Mouse (Mus musculus): ENCODE results near the gene Gm21680. TPM values are rescaled to one million over a fixed set of nuclear protein-coding genes. Genes with fewer than 3 reads are reported as not detected.
A peak's percentile ranks its signal among the peaks of the same experiment; 100 is the strongest.
"Not testable (repeated sequence)": the region's sequence is repeated elsewhere in the genome, so short reads cannot be mapped to it uniquely, and the experiment has no call there.

Gm21680 gene
- not detected for total RNA-seq (2021)
- not detected in 2 replicates for polyA plus RNA-seq (2012; rRNA removed)
- long read RNA-seq, result 0 reads

DNA sequence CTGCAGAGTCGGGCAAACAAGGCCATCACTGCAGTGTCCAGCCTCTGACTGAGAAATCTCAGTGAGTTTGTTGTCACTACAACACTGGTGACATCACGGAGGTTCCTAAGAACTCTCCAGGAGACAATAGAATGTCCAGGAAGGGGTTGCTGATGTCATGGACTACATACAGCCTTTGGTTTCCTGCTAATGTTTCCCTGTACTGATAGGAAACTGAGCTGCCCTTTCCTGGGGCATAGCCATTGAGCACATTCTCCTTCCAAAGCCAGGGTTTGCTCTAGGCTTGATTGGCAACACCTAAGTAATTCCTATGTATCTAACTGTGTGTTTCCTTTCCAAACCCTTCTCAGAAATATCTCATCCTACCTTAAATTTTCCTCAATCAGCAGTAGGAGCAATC is at the start of gene Gm21680:
Gene Gm21680, minus strand, starts transcription at position 101 of the 400 bp plus-strand sequence.
- intact Hi-C loops (cut with DNase I); H3K79me2 ChIP-seq (replicated peaks; ENCODE audit: control insufficient read depth, insufficient read depth, low read length); H3K27ac ChIP-seq; H3K4me3 ChIP-seq; H3K27me3 ChIP-seq (ENCODE audit: control insufficient read depth, insufficient read depth, low read length); H3K4me1 ChIP-seq (ENCODE audit: control insufficient read depth, insufficient read depth, low read length); H3K36me3 ChIP-seq (ENCODE audit: control insufficient read depth, insufficient read depth, low read length); DNase-seq; H3K9ac ChIP-seq (ENCODE audit: low read depth, low read length): not testable (repeated sequence)
- WGBS, result no CpG with 5 or more reads among the region's 2 CpGs

DNA sequence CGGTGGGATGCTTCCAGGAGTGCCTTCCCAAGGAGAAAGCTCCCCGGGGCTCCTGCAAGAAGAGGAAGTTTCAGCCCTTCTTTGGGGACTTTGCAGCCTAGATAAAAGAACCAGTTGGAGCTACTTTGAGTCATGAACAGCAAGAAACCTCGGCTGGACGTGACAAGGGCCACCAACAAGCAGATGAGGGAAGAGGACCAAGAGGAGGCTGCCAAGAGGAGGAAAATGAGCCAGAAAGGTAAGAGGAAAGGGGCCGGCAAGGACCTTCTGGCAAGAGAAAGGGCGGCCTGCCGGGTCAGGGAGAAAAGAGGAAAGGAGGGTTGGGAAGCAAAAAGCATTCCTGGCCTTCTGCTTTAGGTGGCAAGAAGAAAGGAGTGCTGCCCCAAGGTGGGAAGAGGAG is 35.2 kb upstream of the Gm21680 start:
- H3K4me1 ChIP-seq (ENCODE audit: control insufficient read depth, insufficient read depth, low read length); H3K79me2 ChIP-seq (replicated peaks; ENCODE audit: control insufficient read depth, insufficient read depth, low read length); H3K27ac ChIP-seq; H3K36me3 ChIP-seq (ENCODE audit: control insufficient read depth, insufficient read depth, low read length); DNase-seq; intact Hi-C loops (cut with DNase I); H3K27me3 ChIP-seq (ENCODE audit: control insufficient read depth, insufficient read depth, low read length); H3K4me3 ChIP-seq; H3K9ac ChIP-seq (ENCODE audit: low read depth, low read length): not testable (repeated sequence)
- WGBS, result 50% methylated on average over 7 of the region's 7 CpGs

DNA sequence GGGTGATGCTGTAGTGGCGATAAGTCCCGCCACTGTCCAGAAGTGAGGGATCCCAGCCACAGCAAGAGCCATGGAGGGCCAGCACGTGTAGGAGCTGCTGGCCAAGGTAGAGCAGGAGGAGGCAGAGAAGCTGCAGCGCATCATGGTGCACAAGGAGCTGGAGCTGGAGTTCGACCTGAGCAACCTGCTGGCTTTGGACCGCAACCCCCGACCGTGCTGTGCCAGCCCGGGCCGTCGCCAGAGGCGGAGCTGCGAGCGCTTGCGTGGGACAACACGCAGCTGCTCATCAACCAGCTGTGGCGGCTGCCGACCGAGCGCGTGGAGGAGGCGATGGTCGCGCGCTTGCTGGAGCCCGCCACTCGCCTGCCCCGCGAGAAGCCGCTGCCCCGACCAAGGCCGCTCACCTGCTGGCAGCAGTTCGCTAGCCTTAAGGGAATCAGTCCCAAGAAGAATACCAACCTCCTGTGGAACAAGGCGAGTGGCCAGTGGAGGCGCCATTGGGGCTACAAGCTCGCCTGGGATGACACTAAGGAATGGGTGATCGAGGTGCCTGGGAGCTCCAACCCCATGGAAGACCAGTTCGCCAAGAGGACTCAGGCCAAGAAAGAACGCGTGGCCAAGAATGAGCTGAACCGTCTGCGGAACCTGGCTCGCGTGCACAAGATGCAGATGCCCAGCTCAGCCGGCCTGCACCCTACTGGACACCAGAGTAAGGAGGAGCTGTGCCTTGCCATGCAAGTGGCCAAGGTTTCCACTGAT is 34.7 kb upstream of the Gm21680 start:
- H3K27ac ChIP-seq; H3K36me3 ChIP-seq (ENCODE audit: control insufficient read depth, insufficient read depth, low read length); intact Hi-C loops (cut with DNase I); H3K4me3 ChIP-seq; H3K4me1 ChIP-seq (ENCODE audit: control insufficient read depth, insufficient read depth, low read length); H3K27me3 ChIP-seq (ENCODE audit: control insufficient read depth, insufficient read depth, low read length); H3K79me2 ChIP-seq (replicated peaks; ENCODE audit: control insufficient read depth, insufficient read depth, low read length); H3K9ac ChIP-seq (ENCODE audit: low read depth, low read length): not testable (repeated sequence)
- DNase-seq, result peak; percentile 2 to 17
- WGBS, result 19% methylated on average over 45 of the region's 45 CpGs

DNA sequence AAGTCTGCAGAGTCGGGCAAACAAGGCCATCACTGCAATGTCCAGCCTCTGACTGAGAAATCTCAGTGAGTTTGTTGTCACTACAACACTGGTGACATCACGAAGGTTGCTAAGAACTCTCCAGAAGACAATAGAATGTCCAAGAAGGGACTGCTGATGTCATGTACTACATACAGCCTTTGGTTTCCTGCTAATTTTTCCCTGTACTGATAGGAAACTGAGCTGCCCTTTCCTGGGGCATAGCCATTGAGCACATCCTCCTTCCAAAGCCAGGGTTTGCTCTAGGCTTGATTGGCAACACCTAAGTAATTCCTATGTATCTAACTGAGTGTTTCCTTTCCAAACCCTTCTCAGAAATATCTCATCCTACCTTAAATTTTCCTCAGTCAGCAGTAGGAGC is 32.2 kb upstream of the Gm21680 start, which contains the start of gene Gm1979:
Gene Gm1979, minus strand, starts transcription at position 101 of the 400 bp plus-strand sequence.
- H3K79me2 ChIP-seq (replicated peaks; ENCODE audit: control insufficient read depth, insufficient read depth, low read length); H3K36me3 ChIP-seq (ENCODE audit: control insufficient read depth, insufficient read depth, low read length); H3K9ac ChIP-seq (ENCODE audit: low read depth, low read length); H3K4me1 ChIP-seq (ENCODE audit: control insufficient read depth, insufficient read depth, low read length); DNase-seq; intact Hi-C loops (cut with DNase I); H3K27ac ChIP-seq; H3K27me3 ChIP-seq (ENCODE audit: control insufficient read depth, insufficient read depth, low read length); H3K4me3 ChIP-seq: not testable (repeated sequence)
- 60% methylated on average over 1 of the region's 2 CpGs for WGBS

DNA sequence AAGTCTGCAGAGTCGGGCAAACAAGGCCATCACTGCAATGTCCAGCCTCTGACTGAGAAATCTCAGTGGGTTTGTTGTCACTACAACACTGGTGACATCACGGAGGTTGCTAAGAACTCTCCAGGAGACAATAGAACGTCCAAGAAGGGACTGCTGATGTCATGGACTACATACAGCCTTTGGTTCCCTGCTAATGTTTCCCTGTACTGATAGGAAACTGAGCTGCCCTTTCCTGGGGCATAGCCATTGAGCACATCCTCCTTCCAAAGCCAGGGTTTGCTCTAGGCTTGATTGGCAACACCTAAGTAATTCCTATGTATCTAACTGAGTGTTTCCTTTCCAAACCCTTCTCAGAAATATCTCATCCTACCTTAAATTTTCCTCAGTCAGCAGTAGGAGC is 16.1 kb upstream of the Gm21680 start, which contains the start of gene Gm21698:
Gene Gm21698, minus strand, starts transcription at position 101 of the 400 bp plus-strand sequence.
- H3K4me3 ChIP-seq; intact Hi-C loops (cut with DNase I); H3K27ac ChIP-seq; H3K79me2 ChIP-seq (replicated peaks; ENCODE audit: control insufficient read depth, insufficient read depth, low read length); H3K4me1 ChIP-seq (ENCODE audit: control insufficient read depth, insufficient read depth, low read length); DNase-seq; H3K27me3 ChIP-seq (ENCODE audit: control insufficient read depth, insufficient read depth, low read length); H3K36me3 ChIP-seq (ENCODE audit: control insufficient read depth, insufficient read depth, low read length); H3K9ac ChIP-seq (ENCODE audit: low read depth, low read length): not testable (repeated sequence)
- WGBS, result no CpG with 5 or more reads among the region's 3 CpGs

DNA sequence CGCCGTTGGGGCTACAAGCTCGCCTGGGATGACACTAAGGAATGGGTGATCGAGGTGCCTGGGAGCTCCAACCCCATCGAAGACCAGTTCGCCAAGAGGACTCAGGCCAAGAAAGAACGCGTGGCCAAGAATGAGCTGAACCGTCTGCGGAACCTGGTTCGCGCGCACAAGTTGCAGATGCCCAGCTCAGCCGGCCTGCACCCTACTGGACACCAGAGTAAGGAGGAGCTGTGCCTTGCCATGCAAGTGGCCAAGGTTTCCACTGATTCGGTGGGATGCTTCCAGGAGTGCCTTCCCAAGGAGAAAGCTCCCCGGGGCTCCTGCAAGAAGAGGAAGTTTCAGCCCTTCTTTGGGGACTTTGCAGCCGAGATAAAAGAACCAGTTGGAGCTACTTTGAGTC is 15.4 kb downstream of the Gm21680 start:
- H3K4me1 ChIP-seq (ENCODE audit: control insufficient read depth, insufficient read depth, low read length); H3K79me2 ChIP-seq (replicated peaks; ENCODE audit: control insufficient read depth, insufficient read depth, low read length); H3K36me3 ChIP-seq (ENCODE audit: control insufficient read depth, insufficient read depth, low read length); H3K27me3 ChIP-seq (ENCODE audit: control insufficient read depth, insufficient read depth, low read length); DNase-seq; H3K4me3 ChIP-seq; intact Hi-C loops (cut with DNase I); H3K27ac ChIP-seq; H3K9ac ChIP-seq (ENCODE audit: low read depth, low read length): not testable (repeated sequence)
- 43% methylated on average over 17 of the region's 17 CpGs for WGBS

DNA sequence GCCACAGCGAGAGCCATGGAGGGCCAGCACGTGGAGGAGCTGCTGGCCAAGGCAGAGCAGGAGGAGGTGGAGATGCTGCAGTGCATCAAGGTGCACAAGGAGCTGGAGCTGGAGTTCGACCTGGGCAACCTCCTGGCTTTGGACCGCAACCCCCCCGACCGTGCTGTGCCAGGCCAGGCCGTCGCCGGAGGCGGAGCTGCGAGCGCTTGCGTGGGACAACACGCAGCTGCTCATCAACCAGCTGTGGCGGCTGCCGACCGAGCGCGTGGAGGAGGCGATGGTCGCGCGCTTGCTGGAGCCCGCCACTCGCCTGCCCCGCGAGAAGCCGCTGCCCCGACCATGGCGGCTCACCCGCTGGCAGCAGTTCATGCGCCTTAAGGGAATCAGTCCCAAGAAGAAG is 15.9 kb downstream of the Gm21680 start:
- H3K27me3 ChIP-seq (ENCODE audit: control insufficient read depth, insufficient read depth, low read length); H3K4me1 ChIP-seq (ENCODE audit: control insufficient read depth, insufficient read depth, low read length); H3K9ac ChIP-seq (ENCODE audit: low read depth, low read length); intact Hi-C loops (cut with DNase I); DNase-seq; H3K79me2 ChIP-seq (replicated peaks; ENCODE audit: control insufficient read depth, insufficient read depth, low read length); H3K27ac ChIP-seq; H3K4me3 ChIP-seq; H3K36me3 ChIP-seq (ENCODE audit: control insufficient read depth, insufficient read depth, low read length): not testable (repeated sequence)
- WGBS, result 23% methylated on average over 32 of the region's 32 CpGs

DNA sequence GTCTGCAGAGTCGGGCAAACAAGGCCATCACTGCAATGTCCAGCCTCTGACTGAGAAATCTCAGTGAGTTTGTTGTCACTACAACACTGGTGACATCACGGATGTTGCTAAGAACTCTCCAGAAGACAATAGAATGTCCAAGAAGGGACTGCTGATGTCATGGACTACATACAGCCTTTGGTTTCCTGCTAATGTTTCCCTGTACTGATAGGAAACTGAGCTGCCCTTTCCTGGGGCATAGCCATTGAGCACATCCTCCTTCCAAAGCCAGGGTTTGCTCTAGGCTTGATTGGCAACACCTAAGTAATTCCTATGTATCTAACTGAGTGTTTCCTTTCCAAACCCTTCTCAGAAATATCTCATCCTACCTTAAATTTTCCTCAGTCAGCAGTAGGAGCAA is 18.1 kb downstream of the Gm21680 start, which contains the start of gene Gm21671:
Gene Gm21671, minus strand, starts transcription at position 101 of the 400 bp plus-strand sequence.
- 46% methylated on average over 2 of the region's 2 CpGs for WGBS
- H3K27ac ChIP-seq; intact Hi-C loops (cut with DNase I); DNase-seq; H3K9ac ChIP-seq (ENCODE audit: low read depth, low read length); H3K79me2 ChIP-seq (replicated peaks; ENCODE audit: control insufficient read depth, insufficient read depth, low read length); H3K36me3 ChIP-seq (ENCODE audit: control insufficient read depth, insufficient read depth, low read length); H3K27me3 ChIP-seq (ENCODE audit: control insufficient read depth, insufficient read depth, low read length); H3K4me3 ChIP-seq; H3K4me1 ChIP-seq (ENCODE audit: control insufficient read depth, insufficient read depth, low read length): not testable (repeated sequence)

DNA sequence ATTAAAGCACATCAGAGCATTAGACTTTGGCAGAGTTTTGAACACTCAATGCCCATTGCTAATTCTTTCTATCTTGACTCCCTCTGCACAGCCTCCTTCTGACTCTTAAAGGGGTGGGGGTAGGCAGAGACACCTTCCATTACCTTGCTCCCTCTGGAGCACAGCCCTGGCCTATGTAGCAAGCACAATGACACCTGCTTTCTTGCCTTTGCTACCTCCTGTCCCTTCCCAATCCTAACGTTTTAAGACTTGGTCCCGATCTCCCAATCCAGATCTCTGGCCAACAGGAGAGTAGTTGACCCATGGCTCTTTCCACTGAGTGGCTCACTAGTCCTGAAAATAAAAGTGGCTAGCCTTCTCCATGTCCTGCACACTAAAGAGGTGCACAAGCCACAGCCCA is 27.1 kb downstream of the Gm21680 start:
- intact Hi-C loops (cut with DNase I); H3K27ac ChIP-seq; H3K79me2 ChIP-seq (replicated peaks; ENCODE audit: control insufficient read depth, insufficient read depth, low read length); H3K27me3 ChIP-seq (ENCODE audit: control insufficient read depth, insufficient read depth, low read length); H3K36me3 ChIP-seq (ENCODE audit: control insufficient read depth, insufficient read depth, low read length); H3K9ac ChIP-seq (ENCODE audit: low read depth, low read length); DNase-seq; H3K4me1 ChIP-seq (ENCODE audit: control insufficient read depth, insufficient read depth, low read length); H3K4me3 ChIP-seq: not testable (repeated sequence)
- 75% methylated on average over 2 of the region's 2 CpGs for WGBS

DNA sequence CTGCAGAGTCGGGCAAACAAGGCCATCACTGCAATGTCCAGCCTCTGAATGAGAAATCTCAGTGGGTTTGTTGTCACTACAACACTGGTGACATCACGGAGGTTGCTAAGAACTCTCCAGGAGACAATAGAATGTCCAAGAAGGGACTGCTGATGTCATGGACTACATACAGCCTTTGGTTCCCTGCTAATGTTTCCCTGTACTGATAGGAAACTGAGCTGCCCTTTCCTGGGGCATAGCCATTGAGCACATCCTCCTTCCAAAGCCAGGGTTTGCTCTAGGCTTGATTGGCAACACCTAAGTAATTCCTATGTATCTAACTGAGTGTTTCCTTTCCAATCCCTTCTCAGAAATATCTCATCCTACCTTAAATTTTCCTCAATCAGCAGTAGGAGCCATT is 30.2 kb downstream of the Gm21680 start, which contains the start of gene Gm21663:
Gene Gm21663, minus strand, starts transcription at position 101 of the 400 bp plus-strand sequence.
- 40% methylated on average over 2 of the region's 2 CpGs for WGBS
- intact Hi-C loops (cut with DNase I); H3K36me3 ChIP-seq (ENCODE audit: control insufficient read depth, insufficient read depth, low read length); H3K4me3 ChIP-seq; H3K4me1 ChIP-seq (ENCODE audit: control insufficient read depth, insufficient read depth, low read length); H3K79me2 ChIP-seq (replicated peaks; ENCODE audit: control insufficient read depth, insufficient read depth, low read length); DNase-seq; H3K27ac ChIP-seq; H3K9ac ChIP-seq (ENCODE audit: low read depth, low read length); H3K27me3 ChIP-seq (ENCODE audit: control insufficient read depth, insufficient read depth, low read length): not testable (repeated sequence)

All from heart, adult 2 months (tissue).